Mouse (Mus musculus) CH12.LX (cell line): ENCODE results near the gene Ube2j2.

ENCODE experiments used
- CTCF ChIP-seq, 2 experiments: IDR thresholded peaks in 1 of 2; conservative IDR thresholded peaks in 1 of 2; 2 replicates each; pipeline ENCODE4 v1.5.1; 2011 to 2012; ENCODE audit warnings: low read depth in 2 of 2, low read length in 2 of 2, improper control_type of control experiment in 1 of 2, inconsistent platforms in 1 of 2, mild to moderate bottlenecking in 1 of 2, moderate library complexity in 1 of 2
- POLR2A ChIP-seq: IDR thresholded peaks from 2 replicates; pipeline ENCODE4 v1.6.1; 2011; ENCODE audit warnings: low read depth, mild to moderate bottlenecking, improper control_type of control experiment, low read length
- USF1 ChIP-seq: IDR thresholded peaks from 2 replicates; pipeline ENCODE4 v1.6.1; 2014; ENCODE audit warnings: low read depth, mild to moderate bottlenecking, inconsistent platforms, low read length, improper control_type of control experiment

DNA sequence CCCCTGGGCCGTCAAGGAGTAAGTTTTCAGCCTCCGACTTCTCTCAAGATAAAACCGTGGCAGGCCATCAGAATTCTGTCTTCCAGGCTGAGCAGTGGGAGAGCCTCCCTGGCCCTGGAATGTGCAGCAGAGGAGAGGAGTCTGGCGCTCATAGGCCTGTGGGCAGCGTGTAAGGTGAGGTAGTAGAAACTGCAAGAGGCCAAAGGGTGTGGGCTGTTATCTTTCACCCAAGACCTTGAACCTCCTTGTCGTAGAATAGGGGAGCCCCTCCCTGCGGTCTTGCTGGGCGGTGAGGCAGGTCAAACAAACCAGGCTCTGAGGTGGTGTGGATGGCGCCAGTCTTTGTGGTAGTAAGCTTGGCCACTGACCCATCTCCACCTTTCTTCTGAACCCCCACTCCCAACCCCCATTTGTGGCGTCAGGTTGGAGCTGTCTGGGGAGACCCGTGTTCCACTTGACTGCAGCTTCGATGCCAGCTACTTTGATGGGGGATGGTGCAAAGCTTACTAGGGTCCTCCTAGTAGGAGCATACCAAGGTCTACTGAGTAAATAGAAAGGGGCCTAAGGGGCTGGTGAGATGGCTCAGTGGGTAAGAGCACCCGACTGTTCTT lies 25.5 kb downstream of the Ube2j2 start:
- TF ChIP-seq USF1 (no peak), CTCF (conservative IDR thresholded peaks at IDR 0.05 in 1 of 2, IDR thresholded peaks at IDR 0.05 in 1 of 2; ENCODE audit: low read depth in 2 of 2, low read length in 2 of 2) (no peak), POLR2A (no peak)
